Mouse (Mus musculus) cerebellum, adult 9-10 months (tissue): Measurements from ENCODE around the gene Zc2hc1c.
A peak's percentile ranks its signal among the peaks of the same experiment; 100 is the strongest.
"Not testable (repeated sequence)": the region's sequence is repeated elsewhere in the genome, so short reads cannot be mapped to it uniquely, and the experiment has no call there.

Experiments
- DNase-seq: peaks from one replicate; pipeline ENCODE4 v3.0.0; 2022

Gene Zc2hc1c

GRCm38 (mm10) chr12:85288486-85289156 is at the start of gene Zc2hc1c:
Gene Zc2hc1c, plus strand, starts transcription at chr12:85288591.
- DNase-seq: no peak

- no peak for DNase-seq
Observed at GRCm38 (mm10) chr12:85252083-85252482, 36.3 kb upstream of the Zc2hc1c start.

- no peak for DNase-seq
Observed at GRCm38 (mm10) chr12:85256074-85256751, 32.2 kb upstream of the Zc2hc1c start.

GRCm38 (mm10) chr12:85257008-85257639 is 31.3 kb upstream of the Zc2hc1c start:
- no peak for DNase-seq

GRCm38 (mm10) chr12:85262489-85262888 is 25.9 kb upstream of the Zc2hc1c start:
- DNase-seq: no peak

- no peak for DNase-seq
Observed at GRCm38 (mm10) chr12:85263190-85263589, 25.2 kb upstream of the Zc2hc1c start.

GRCm38 (mm10) chr12:85264531-85264930 is 23.9 kb upstream of the Zc2hc1c start:
- DNase-seq: no peak

- DNase-seq: no peak
Observed at GRCm38 (mm10) chr12:85264940-85265339, 23.5 kb upstream of the Zc2hc1c start.

- no peak for DNase-seq
Observed at GRCm38 (mm10) chr12:85266248-85266647, 22.1 kb upstream of the Zc2hc1c start.

- DNase-seq: no peak
Observed at GRCm38 (mm10) chr12:85269821-85270220, 18.6 kb upstream of the Zc2hc1c start.

GRCm38 (mm10) chr12:85270319-85270718 is 18.1 kb upstream of the Zc2hc1c start, which contains the start of gene Mlh3:
Gene Mlh3, minus strand, starts transcription at chr12:85270599.
- peak; percentile 94 for DNase-seq

GRCm38 (mm10) chr12:85271132-85271842 is 17.1 kb upstream of the Zc2hc1c start:
- no peak for DNase-seq

- no peak for DNase-seq
Observed at GRCm38 (mm10) chr12:85271843-85272206, 16.6 kb upstream of the Zc2hc1c start.

- DNase-seq: no peak
Observed at GRCm38 (mm10) chr12:85273508-85273907, 14.9 kb upstream of the Zc2hc1c start.

- no peak for DNase-seq
Observed at GRCm38 (mm10) chr12:85276273-85276672, 12.1 kb upstream of the Zc2hc1c start.

- DNase-seq: no peak
Observed at GRCm38 (mm10) chr12:85278919-85279318, 9.5 kb upstream of the Zc2hc1c start.

- DNase-seq: peak; percentile 67
Observed at GRCm38 (mm10) chr12:85279396-85280080, 8.9 kb upstream of the Zc2hc1c start.

- DNase-seq: peak; percentile 100
Observed at GRCm38 (mm10) chr12:85280105-85280844, 8.1 kb upstream of the Zc2hc1c start.

GRCm38 (mm10) chr12:85280845-85281651 is 7.3 kb upstream of the Zc2hc1c start:
- no peak for DNase-seq

- DNase-seq: not testable (repeated sequence)
Observed at GRCm38 (mm10) chr12:85281756-85282155, 6.6 kb upstream of the Zc2hc1c start.

- DNase-seq: no peak
Observed at GRCm38 (mm10) chr12:85284331-85284730, 4.1 kb upstream of the Zc2hc1c start.
